Mouse (Mus musculus): ENCODE results near the gene Jaml.
"Not testable (repeated sequence)": the region's sequence is repeated elsewhere in the genome, so short reads cannot be mapped to it uniquely, and the experiment has no call there.

Jaml gene

DNA sequence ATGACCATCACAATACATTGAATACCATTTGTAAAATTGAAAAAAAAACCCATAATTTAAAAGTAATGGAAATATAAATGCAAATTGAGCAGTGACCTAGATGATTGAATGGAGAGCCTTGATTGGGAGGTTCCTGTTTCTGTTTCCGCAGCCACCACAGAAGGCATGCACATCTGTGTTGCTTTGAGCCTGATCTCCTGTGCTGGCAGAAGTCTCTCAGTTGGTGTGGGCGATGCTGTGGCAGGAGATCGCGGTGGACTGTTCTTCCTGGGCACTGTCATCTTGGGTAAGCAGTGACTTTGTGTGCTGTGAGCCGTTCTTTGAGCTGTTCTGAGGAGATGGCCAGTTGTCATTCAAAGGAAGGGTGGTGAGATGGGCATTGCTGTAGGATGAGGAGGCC is at the start of gene Jaml:
Jaml (plus strand) TSS at position 173 of the 400 bp plus-strand sequence.
- in situ Hi-C loops (cut with MseI, MboI): no loop called here

DNA sequence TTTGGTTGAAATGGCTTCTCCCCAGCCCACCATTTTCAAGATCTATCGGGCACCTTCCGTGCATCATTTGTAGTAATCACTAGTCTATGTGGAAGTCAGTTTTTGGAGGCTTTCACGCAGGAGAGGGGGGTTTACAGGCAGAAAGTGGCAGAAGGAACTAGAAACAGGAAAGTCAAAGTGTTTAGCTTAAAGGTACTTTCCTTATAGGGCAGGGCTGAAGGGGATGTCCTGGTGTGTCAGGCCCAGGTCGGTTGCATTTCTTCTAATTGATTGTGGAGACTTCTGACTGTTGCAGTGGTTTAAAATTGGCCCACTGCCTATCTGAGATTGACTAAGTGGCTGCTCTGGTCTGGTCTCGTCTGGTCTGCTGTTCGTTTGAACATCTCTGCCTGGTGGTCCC is 48.6 kb upstream of the Jaml start:
- in situ Hi-C loops (cut with MseI, MboI): no loop called here

DNA sequence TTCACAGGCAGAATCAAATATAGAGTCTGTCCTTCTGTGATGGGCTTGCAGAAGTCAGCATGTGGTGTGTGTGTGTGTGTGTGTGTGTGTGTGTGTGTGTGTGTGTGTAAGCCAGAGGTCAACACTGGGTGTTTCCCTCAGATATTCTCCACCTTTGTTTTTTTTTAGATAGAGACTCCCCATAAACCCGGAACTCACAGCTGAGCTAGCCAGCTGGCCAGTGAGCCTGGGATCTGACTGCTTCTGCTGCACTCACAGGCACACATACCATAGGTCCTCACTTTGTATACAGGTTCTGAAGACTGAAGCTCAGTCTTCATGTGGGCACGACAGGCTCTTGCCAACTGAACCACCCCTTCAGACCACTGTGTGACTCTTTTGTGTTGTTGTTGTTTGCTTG is 46.7 kb upstream of the Jaml start:
- in situ Hi-C loops (cut with MseI, MboI): no loop called here

DNA sequence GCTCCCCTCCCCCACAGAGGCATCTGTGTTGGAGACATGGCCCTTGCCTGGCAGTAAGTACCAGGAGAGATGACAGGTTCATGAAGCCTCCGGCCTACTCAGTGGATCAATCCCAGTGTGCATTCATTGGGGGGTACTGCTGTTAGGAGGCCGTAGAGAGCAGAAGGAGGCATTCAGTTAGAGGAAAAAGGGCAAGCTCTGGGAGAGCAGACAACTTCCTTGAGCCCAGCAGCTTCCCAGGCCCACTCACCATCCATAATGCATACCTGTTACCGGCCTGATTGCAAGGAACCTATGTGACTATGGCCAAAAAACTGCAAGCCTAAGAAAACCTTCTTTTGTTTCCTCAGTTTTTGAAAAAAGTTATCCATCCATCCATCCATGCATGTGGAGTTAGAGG is 44.5 kb upstream of the Jaml start:
- in situ Hi-C loops (cut with MseI, MboI): no loop called here

DNA sequence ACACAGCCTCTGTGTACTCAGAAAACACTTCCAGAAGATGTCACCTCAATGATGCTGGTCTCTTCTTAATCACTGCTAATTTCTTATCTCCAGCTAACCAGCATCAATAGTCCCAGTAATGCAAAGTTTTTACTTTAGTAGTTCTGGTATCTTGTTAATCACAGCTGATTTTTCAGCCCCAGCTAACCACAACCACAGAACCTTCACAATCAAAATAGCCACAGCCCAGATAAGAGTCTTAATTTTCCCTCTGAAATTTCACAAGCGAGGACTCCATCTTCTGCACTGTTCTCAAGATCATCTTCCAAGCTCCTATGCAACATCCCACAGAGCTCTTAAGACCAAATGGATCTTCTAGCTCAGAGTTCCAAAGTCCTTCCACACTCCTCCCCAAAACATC is 41.2 kb upstream of the Jaml start:
- in situ Hi-C loops (cut with MseI, MboI): not testable (repeated sequence)

DNA sequence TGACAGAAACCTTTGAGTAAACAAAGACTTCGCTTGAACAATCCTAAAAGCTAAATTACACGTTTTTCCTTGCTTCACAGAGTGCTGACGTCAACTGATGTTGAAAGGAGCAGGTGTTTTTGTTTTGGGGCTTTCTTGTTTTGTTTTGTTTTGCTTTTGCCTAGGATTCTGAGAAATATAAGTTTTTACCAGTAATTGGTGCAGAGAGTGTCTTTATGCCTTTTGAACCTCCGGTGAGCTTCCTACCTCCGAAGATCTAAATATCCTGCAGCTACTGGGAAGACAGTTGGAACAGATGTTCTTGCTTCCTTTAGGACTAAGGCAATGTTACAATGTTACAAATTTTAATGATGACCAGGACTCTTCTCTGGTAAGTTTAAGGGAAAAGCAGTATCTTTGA is 39.5 kb upstream of the Jaml start, which contains the start of gene Mpzl2:
Mpzl2 (plus strand) TSS at position 301 of the 400 bp plus-strand sequence.
- in situ Hi-C loops (cut with MseI, MboI): no loop called here

DNA sequence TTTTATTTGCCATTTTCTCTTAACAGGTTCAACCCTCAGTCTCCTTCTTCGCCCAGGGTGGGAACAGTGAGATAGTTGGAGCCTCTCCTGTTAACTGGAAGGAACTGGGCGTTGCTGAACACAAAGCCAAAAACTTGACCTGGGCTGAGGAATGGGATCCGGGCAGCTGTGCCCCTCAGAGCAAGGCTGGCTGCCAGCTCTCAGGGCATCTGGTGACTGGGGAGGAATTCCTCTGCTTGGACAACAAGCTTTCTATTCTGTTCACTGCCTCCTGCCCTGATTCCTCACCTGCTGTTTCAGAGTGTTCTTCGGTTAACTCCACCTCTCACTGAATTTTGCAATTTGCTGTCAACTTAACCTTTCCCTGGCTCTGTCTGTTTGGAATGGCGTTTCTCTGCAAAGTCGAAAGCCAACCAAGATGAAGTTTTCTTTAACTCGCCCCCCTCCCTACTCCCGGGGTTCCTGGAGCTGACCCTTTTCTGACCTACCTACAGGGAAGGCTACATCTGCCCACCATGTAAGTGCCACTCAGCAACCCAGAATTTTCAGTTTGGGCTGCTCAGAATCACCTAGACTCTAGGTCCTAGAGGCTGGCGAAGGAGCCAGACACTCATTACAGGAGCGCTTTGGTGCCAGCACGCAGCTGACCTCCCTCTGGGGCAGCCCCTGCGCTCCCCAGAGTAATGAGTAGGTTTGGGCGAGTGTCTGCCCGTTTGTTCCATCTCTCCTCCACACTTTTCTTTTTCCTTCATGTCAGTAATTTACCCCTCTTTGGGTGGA is 38.7 kb upstream of the Jaml start:
- in situ Hi-C loops (cut with MseI, MboI): no loop called here

DNA sequence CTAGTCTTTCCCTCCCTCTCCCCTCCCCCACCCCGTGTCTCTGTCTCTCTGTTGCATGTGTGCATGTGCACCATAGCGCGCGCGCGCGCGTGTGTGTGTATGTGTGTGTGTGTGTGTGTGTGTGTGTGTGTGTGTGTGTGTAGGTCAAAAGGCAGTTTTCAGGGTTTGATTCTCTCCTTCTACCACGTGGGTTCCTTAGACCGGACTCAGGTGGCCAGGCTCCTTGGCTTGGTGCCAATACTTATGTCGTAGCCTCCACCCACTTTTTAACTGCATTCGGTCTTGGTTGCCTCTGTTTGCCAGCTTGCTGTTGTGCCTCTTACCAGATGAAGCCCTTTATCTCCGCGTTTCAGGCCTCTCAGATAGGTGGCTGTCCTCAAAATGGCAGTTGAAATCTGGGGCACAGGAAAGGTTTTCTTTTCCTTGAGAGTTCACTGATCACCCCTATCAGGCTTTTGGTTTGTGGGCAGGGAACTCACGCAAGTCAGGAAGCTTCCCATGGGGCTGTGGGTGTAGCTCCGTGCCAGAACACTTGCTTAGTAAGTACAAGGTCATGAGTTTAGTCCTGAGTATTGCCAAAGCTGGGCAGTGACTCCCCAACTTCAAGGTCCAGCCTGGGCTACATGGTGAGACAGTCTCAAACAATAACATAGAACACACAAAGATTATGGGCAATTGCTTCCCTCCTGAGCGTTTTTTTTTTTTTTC is 37.7 kb upstream of the Jaml start:
- in situ Hi-C loops (cut with MseI, MboI): no loop called here

DNA sequence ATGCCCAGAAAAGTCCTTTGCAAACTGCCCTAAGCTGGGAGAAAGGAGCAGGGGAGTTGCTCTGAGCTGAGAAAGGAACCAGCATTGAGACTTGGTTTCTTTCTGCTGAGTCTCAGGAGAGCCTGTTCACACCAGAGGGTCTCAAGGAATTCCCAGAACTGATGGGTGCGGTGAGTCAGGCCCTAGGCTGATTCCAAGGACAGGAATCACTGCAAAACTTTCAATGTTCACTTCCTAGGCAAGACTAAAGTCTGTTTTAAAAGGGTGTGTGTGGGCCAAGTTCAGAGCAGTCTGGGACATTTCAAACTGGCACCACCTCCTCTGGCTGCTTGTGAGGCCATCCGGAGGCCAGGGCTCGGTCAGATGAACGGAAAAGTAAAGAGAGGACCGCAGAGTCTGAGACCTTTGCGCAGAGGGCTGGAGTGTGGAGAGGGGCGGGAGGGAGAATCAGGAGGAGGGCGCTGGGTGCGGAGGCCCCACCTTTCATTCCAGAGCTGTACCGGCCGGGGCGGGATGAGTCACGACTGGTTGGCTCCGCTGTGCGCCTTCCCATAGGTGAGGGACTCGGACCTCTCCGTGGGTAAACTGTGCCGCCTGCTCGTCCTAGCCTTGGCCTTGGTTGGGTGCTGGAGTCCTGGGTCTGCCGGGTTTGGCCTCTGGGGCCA is 36.8 kb upstream of the Jaml start:
- in situ Hi-C loops (cut with MseI, MboI): no loop called here

DNA sequence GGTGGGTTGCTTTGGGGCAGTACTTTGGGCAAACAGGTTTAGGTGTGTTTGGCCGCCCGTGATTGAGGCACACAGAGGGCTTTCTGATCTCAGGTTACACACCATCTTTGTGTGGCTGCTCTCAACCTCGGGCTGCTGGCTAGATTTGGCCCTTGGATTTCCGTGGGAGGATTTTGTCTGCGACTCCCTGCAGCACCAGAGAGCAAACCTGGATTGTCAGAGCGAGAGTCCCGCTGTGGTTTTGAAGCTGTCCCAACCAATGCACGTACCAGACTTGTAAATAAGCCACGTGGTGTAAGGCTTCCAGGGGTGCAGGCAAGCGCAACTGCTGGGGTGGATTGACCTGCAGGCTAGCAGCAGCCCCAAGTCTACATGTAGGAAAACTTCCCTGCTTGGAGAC is 36.0 kb upstream of the Jaml start:
- in situ Hi-C loops (cut with MseI, MboI): no loop called here

DNA sequence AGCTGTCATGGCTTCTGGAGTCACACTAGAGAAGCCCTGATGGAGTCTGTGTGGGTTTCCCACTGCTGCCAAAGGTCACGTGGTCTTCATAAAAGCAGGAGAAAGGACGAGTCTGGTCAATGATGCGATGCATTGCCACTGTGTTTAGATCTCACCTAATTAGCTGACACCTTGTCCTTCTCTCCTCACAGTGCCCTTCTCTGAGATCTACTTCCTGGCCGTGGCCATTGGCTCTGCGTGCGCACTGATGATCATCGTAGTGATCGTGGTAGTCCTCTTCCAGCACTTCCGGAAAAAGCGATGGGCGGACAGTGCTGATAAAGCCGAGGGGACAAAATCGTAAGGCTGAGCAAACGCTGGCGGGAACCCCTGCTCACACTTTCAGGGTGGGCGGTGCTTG is 32.0 kb upstream of the Jaml start:
- in situ Hi-C loops (cut with MseI, MboI): no loop called here

DNA sequence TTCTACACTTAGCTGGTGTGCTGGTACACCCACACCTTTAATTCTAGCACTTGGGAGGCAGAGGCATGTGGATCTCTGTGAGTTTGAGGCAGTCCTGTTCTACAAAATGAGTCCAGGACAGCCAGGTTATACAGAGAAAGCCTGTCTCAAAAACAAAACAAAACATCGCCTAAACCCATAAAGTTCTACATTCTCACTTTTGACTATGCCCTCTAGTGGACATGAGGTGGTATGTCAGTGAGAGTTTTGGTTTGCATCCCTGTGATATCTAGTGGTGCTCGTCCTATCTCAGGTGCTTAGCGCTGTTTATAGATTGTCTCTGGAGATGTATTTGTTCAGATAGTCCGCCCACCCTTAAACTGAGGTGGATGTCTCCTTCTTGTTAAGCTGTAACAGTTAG is 30.5 kb upstream of the Jaml start:
- in situ Hi-C loops (cut with MseI, MboI): no loop called here

DNA sequence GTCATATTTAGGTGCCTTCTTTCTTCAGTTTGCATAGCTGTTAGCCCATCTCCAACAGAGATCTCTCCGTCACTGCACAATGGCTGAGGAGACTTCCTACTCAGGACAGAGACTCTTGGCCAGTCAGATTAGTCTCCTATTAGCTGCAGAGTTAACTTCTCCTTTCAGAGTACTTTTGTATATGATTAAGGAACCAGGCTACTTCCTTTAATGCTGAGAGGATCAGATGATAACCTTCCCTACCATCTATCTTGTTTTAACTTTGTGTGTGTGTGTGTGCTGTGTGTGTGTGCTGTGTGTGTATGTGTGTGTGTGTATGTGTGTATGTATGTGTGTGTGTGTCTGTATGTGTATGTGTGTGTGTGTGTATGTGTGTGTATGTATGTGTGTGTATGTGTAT is 29.3 kb upstream of the Jaml start:
- in situ Hi-C loops (cut with MseI, MboI): no loop called here

DNA sequence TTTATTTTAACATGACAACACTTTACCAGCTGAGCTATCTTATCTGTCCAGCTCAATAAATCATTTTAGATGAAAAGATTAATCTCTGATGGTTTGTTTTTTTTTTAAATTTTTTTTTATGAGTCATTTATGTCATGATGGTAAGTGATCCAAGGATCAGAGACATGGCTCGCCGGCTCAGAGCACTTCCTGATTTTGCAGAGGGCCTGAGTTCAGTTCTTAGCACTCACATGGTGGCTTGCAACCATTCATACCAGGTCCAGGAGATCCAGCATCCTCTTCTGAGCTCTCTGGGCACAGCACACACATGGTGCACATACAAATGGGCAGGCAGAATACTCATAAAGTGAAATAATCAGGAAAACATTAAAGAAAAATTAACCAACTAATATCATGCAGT is 28.7 kb upstream of the Jaml start:
- in situ Hi-C loops (cut with MseI, MboI): no loop called here

DNA sequence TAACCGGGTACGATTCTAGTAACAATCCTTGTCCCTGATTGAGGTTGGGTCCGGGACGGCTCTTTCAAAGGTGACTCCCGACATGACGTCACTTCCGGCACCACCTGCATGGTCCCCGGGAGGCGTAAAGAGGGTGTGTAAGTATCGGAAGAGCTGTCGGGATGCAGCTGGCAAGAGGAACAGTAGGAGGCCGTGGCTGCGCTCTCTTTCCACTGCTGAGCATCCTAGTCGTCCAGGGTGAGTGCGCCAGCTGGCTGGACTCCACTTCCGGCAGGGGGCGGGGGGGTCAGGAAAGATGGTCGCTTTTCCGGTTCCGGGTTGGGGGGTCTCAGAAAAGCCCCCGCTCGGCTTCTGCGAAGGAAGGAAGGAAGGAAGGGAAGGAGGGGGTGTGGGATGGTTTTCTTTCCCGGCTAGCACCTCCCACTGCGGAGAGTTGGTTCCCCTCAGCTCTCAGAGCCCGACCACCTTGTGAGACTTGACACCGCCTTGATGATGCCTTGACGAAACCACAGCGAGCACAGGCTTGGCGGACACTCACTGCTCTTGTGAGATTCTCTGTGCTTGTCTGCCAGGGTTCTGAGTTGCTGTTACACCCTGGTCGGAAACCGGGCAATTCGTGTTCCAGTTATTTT is 23.8 kb upstream of the Jaml start, which contains the start of gene Mpzl3:
Mpzl3 (plus strand) TSS at position 105 of the 632 bp plus-strand sequence.
- in situ Hi-C loops (cut with MseI, MboI): no loop called here

DNA sequence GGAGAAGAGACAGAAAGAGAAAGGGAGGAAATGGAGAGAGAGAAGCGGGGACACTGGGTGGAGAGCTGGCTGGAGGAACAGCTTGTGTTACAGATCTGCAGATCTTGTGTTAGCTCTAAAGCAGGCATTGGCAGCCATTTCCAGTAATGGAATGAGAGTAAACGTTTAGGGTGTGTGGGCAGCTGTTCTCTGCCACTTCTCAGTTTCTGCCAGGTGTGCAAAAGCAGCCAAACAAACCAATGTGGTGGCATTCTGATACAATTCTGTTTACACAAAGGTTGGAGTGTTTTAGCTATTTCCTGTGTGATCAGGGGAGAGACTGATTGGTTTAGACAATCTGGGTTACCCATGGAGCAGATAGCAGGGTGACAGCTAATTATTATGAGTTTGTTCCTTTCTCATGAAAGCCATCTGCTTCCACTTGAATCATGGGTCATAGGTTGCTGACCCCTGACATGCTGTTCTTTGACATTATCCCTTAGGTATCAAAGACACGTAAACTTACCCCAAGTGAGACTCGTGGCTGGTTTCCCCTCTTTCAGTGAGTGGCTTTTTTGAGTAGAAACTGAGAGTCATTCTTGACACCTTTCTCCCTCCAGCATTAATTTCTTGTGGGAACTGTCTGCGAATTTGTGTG is 20.6 kb upstream of the Jaml start:
- in situ Hi-C loops (cut with MseI, MboI): no loop called here

DNA sequence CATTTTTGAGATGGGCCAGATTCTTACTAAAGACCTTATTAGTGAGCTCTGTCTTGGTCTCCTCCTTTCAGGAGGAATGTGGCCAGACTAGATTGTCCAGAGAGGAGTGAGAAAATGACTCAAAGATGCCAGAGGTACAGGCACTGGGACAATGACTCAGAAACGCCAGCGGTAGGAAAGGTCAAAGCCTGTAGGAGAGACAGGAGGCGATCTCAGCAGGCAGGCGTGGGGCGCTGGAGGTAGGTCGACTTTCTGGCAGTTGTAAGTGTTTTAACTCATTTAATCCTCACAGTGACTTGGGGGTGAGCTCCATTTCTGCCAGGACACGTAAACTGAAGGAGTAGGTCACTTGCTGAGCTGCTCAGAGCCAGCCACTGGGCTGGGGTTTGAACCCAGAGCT is 18.8 kb upstream of the Jaml start:
- in situ Hi-C loops (cut with MseI, MboI): no loop called here

DNA sequence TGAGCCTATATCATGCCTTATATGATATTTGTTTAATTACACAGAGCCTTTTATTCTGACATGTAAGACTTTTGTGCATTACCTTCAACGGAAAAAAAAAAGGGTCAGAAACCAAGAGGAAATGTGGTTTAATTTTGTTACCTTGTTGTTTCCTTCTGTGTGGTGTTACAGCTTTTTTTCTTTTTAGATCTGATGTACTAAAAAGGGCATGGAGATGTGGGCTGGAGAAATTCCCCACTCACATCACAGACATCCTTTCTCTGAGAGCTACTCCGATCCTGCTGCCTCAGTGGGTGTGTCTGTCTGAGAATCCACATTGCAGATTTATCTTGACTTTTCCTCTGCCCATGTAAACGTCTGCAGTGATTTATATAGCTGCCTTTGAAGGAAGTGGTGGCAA is 16.3 kb upstream of the Jaml start:
- in situ Hi-C loops (cut with MseI, MboI): no loop called here

DNA sequence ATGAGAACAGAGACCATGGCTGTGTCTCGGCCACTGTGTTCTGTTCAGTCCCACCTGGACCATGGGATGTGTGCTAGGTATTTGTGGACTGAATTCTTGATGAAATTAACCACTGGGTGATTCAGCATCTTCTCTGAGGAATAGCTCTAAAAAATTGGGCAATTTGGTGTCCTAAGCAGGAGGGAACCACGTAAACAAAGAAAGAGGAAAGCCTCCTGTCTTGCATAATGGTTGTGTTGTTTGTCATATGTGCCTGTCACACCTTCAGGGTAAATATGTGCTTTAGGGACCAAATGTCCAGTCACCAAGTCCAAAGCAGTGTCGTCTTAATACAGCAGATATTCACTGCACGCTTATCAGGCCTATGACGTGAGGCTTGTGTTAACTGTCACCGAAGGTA is 14.6 kb upstream of the Jaml start:
- in situ Hi-C loops (cut with MseI, MboI): no loop called here

DNA sequence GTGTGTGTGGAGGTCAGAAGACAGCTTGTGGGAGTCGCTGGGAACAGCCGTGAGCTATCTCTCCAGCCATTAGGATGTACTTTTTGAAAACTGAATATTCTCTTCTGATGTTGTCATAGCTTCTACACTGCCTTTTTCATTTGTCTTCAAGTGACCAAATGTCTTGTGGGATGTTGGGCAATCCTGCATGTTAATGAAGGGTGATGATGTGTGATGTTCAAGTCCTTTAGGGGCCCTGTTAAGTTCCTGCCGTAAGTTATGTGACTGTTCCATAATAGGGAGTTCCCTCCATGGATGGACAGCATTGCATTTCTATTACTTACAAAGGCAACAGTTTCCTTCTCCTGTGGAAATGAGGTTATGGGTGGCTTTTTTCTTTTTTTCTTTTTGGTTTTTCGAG is 12.2 kb upstream of the Jaml start:
- in situ Hi-C loops (cut with MseI, MboI): no loop called here

DNA sequence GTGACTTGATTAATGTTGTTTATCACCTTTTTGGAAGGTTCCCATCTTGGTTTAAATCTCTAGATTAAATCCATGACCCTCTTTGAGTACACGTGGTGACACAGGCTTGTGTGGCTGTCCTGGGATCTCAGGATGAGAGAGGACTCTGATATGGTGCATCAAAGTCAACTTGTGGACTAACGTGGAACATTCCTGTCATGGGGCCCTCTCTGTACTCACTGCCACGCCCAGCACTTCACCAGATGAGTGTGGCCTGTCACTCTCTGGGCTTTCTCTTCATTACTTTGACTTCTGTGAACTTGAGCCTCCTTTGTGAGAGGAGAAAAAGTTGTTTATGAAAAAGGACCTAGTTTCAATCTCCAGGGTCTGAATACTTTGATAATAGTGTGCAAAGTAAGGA is 7.2 kb upstream of the Jaml start:
- in situ Hi-C loops (cut with MseI, MboI): no loop called here

DNA sequence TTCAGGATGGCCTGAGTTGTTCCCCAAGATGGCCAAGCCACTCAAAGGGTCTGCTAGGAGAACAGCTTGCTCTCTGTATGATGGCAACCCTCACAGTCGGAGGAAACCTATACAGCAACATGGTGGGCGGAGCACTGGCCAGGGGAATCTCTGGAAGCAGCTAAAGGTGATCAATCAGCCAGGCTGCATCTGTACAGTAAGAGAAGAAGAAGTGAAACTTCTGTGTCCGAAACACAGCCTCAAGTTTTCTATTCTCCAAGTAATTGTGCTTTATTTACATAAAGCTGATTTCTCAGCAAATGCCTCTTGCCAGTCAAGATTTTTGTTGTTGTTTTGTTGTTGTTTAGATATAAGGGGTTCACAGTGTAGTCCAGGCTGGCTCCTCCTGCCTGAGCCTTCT is 1.1 kb upstream of the Jaml start:
- in situ Hi-C loops (cut with MseI, MboI): no loop called here

All from mouse trophoblast stem cell (cell line).